Mouse (Mus musculus) naive thymus-derived CD4-positive, alpha-beta T cell, adult 2 months (primary cell): ENCODE data around the gene Rab12.
A peak's percentile ranks its signal among the peaks of the same experiment; 100 is the strongest.
"Not testable (repeated sequence)": the region's sequence is repeated elsewhere in the genome, so short reads cannot be mapped to it uniquely, and the experiment has no call there.

ENCODE experiments used
- DNase-seq: peaks from one replicate; pipeline ENCODE4 v3.0.0-alpha.2; 2011; ENCODE audit warnings: low read depth

The Rab12 gene

GRCm38 (mm10) chr17:66519554-66520553 lies at the start of gene Rab12:
Gene Rab12, minus strand, starts transcription at chr17:66519729.
- peak; percentile 93 for DNase-seq

- no peak for DNase-seq
Measured at GRCm38 (mm10) chr17:66564213-66564612, 44.7 kb upstream of the Rab12 start.

- DNase-seq: no peak
Measured at GRCm38 (mm10) chr17:66563551-66563950, 44.0 kb upstream of the Rab12 start.

- DNase-seq: no peak
Measured at GRCm38 (mm10) chr17:66561380-66561779, 41.9 kb upstream of the Rab12 start.

DNA sequence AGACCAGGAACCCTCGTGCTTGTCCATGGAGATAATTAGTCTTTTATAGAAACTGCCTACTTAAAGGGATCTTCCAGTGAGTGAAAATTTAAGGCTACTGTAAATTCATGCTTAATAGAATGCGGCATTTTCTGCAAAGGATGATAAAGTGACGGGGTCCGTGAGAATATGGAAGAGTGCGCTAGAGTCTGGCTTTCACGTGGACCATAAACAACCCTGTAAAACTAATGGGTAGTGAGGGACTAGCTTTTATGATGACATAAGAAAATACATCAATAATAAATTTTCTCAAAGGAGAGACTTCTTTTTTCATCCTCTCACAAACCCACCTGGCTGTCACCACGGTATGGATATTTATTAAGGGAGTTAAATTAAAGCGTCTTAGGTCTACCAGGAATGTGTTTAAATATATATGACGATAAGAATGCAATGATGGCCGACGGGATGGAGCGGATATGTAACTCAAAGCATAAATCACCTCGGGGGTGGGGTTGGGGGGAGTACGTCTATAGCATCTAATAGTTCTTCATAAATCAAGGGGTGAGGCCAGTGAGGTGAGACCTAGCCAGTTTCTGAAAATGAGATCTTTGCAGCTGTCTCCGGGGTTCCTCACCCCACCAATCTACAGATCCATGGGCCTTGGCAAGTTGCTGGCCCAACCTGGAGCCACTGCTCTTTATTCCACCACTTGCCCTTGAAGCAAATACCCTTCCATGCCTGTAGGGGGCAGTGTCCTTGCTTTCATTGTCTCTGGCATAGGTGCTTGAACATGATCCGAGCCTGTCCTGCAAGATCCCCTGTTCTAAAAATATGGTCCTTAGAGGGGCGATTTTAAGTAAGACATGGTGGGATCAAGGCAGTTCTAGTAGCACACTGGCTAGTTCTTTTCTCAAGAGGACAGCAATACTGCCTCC lies 39.1 kb upstream of the Rab12 start:
- no peak for DNase-seq

DNA sequence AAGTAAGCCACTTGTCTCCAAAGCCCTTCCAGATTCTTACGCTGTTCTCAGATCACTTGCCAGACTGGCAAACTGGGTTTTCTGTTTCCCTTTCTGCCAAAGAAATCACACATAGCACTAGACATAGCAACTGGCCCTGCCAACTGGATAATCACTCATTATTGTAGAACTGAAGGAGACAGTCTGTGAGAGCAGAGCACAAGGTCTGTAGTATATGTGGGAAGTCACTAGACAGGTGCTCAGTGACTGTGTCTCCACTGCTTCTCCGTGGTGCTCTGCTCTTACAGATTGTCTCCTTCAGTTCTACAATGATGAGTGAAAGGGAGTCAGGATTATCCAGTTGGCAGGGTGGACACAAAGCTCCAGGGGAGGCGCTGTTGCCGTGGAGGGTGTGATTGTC lies 33.2 kb upstream of the Rab12 start:
- DNase-seq: no peak

GRCm38 (mm10) chr17:66550486-66550885 lies 31.0 kb upstream of the Rab12 start:
- DNase-seq: no peak

GRCm38 (mm10) chr17:66532285-66532684 lies 12.8 kb upstream of the Rab12 start:
- no peak for DNase-seq

- no peak for DNase-seq
Measured at GRCm38 (mm10) chr17:66523396-66523795, 3.9 kb upstream of the Rab12 start.

GRCm38 (mm10) chr17:66522631-66523030 lies 3.1 kb upstream of the Rab12 start:
- not testable (repeated sequence) for DNase-seq

GRCm38 (mm10) chr17:66518877-66519553 lies 514 bp downstream of the Rab12 start:
- DNase-seq: peak; percentile 51

DNA sequence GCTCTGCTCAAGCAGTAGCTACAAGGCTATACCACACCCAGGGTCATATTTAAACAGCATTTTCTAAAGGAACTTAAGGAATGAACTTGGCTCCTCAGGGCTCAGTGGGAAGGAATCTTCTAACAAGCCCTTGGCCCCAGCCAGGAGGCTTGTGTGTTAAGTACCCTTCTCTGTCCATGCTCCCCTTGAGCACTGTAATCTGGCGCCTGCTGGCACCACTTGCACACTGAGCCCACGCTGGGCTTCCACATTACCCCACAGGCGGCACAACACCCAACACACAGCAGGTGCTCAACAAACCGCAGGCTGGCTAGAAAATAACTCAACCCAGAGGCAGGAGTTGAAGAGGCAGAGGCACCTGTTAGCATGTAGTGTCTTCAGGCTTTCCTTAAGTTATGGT lies 2.6 kb downstream of the Rab12 start:
- DNase-seq: no peak

DNA sequence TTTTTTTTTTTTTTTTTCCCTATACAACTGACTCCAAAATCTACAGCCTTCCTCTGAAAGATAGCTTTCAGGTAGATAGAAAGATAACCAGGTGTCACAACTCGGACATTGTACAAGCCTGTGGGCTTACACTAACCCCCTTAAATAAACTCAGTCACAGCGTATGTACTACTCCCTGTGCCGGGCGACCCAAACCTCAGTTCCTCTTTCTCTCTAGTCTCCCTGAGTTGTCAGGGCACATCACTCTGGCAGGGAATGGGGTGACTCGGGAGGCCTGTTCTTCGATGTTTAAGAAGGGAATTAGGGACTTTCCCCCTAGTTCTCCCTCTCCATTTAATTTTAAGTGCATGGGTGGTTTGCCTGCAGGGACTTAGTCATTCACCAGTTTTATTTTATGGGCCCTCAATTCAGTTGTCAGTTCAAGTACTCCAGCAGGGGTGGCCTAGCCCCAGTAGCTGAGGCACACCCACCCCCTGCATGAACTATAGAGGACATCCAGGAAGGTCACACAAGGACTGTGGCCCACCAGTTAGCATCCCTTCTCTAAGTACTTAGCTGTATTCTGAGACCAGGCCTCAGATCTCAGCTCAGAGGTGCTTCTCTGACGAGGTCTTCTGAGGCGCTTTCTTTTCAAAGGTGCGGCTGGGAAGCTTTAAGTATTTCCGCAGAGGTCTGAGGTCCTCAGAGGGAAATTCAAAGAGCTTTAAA lies 5.1 kb downstream of the Rab12 start:
- no peak for DNase-seq

DNA sequence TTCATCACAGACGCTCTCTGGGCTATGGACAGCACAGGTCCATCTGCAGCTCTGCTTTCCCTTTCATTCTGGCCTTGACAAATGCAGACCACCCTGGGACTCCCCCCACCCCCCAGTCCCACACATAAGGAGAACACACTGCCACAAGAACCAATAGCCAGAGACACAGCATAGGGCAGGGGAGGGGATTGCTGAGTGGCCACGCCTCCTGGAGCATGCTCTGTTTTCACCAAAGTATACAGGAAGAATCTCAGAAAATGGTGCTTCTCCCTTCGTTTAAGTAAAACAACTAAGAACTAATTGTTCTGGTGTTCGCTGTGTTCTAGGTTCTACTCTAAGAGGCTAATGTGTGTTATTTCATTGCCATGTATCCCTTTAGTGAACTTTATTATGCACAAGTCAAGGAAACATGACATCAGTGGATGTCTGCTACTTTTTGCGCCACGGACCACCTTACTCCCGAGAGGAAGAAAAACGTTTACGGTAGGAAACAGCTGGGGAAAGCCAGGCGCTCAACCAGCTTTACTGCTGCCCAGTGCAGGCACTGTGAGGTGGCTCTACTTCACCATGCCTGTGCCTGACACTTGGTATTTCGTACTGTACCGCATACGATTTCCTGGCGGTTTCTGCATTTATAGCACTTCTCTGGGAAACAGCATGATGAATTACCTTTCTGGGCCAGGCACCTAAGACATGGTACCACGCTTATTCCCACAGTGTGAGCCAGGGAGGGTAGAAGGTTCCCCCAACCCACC lies 7.2 kb downstream of the Rab12 start:
- DNase-seq: peak; percentile 28

GRCm38 (mm10) chr17:66510221-66510683 lies 9.3 kb downstream of the Rab12 start:
- no peak for DNase-seq

GRCm38 (mm10) chr17:66507049-66507954 lies 12.2 kb downstream of the Rab12 start:
- DNase-seq: no peak

DNA sequence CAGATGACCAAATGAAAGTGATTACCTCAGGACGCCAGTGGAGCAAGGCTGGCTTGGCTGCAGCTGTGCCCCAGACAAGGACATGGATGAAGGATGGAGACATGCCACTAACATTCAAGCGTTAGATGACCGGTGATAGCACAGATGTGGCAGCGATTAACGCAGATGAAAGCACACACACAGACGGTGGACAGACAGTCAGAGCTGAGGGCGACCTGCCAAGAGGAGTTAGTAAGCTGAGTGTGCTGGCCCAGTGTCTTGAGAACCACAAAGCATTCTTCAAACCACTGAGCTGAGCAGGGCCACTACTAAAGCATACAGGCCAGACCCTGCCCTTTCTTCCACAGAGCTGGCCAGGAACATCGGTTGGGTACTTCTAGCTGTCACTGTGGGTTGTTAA lies 14.6 kb downstream of the Rab12 start:
- no peak for DNase-seq

DNA sequence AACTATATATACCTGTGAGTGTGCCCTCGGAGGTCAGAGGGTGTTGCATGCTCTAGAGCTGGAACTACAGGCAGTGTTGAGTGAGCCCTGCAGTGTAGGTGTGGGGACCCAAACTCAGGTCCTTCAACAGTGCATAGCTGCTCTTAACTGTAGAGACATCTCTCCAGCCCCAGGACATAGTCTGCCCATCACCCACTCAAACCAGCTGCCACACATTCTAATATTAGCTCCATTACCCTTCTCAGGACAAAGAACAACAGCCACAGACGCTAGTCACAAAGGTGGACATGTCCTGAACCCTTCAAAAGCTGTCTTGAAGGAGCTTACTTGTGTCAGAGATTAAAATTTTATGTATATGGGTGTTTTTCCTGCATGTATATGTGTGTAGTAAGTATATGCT lies 15.3 kb downstream of the Rab12 start:
- DNase-seq: no peak

DNA sequence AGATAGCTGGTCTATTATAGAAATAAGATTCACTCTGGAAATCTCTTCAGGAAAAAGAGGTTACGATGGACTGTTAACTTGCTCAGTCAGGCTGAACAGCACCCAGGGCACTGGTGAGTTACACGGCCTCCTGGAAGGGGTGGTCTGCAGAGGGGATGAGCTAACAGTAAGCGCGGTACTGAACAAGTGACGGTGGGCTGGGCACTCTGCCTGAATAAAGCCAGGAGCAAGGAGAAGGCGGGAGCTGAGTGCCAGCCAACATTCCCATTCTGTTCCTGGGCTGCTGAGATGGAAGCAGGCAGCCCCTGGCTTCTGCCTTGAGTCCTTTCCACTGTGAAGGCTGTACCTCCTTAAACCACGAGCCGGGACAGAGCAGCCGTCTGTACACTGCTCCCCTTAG lies 16.1 kb downstream of the Rab12 start:
- no peak for DNase-seq
